In genomic region chr9:63398611-63399462, GRCm38 (mm10) we compare ENCODE assay signal across 8 mouse cellular contexts. TPM values are rescaled to one million over a fixed set of nuclear protein-coding genes. Genes with fewer than 3 reads are reported as not detected.
DNase-seq lines count a peak whose midpoint lies in the region; ATAC-seq and TF ChIP-seq lines count a peak whose summit lies in the region.

Gene 2300009A05Rik (minus strand): TSS chr9:63399246.

- H3K9me3 ChIP-seq in forebrain, embryonic 11.5 days (ENCODE audit: control insufficient read depth, low read length), result no peaks in the 10 kb centered on the region
- no peaks in the 10 kb centered on the region for H3K9me3 ChIP-seq in heart, embryonic 16.5 days (replicated peaks; ENCODE audit: control insufficient read depth, low read length)
- H3K9me3 ChIP-seq in liver, embryonic 16.5 days (replicated peaks; ENCODE audit: control insufficient read depth, low read length), result no peaks in the 10 kb centered on the region
- no peaks in the 10 kb centered on the region for H3K9me3 ChIP-seq in neural tube, embryonic 13.5 days

- TF ChIP-seq CTCF in testis, adult 2 months (IDR thresholded peaks at IDR 0.05; ENCODE audit: control insufficient read depth, insufficient read depth, insufficient replicate concordance, low read depth, low read length), result no peak

- H3K9ac ChIP-seq in forebrain, embryonic 11.5 days (ENCODE audit: low read length), result peak within 1 kb of the TSS; percentile 93
- peak within 1 kb of the TSS; percentile 95 for H3K9ac ChIP-seq in heart, embryonic 16.5 days (ENCODE audit: low read length)
- H3K9ac ChIP-seq in liver, embryonic 16.5 days (ENCODE audit: low read depth, low read length), result peak within 1 kb of the TSS; percentile 91
- H3K9ac ChIP-seq in neural tube, embryonic 13.5 days, result peak within 1 kb of the TSS; percentile 94

- ATAC-seq in forebrain, embryonic 11.5 days (replicated peaks; ENCODE audit: low FRiP score), result peak; percentile 95
- peak; percentile 99 for ATAC-seq in heart, embryonic 16.5 days (replicated peaks; ENCODE audit: extremely low read depth, insufficient read depth, low FRiP score)
- ATAC-seq in liver, embryonic 16.5 days (ENCODE audit: low read depth), result peak; percentile 99
- peak; percentile 94 for ATAC-seq in neural tube, embryonic 13.5 days (ENCODE audit: low read depth)

- WGBS in forebrain, embryonic 11.5 days, result 1% methylated on average over 67 of the region's 74 CpGs
- under 1% methylated on average over 74 of the region's 74 CpGs for WGBS in heart, embryonic 16.5 days
- under 1% methylated on average over 74 of the region's 74 CpGs for WGBS in liver, embryonic 16.5 days (ENCODE audit: insufficient replicate concordance)
- WGBS in neural tube, embryonic 13.5 days, result under 1% methylated on average over 68 of the region's 74 CpGs

- H3K4me2 ChIP-seq in forebrain, embryonic 11.5 days (ENCODE audit: low read depth, low read length, severe bottlenecking), result peak within 1 kb of the TSS; percentile 94
- peak within 1 kb of the TSS; percentile 90 for H3K4me2 ChIP-seq in heart, embryonic 16.5 days (ENCODE audit: low read depth, low read length)
- H3K4me2 ChIP-seq in liver, embryonic 16.5 days (ENCODE audit: low read depth, low read length), result peak within 1 kb of the TSS; percentile 89
- peak within 1 kb of the TSS; percentile 72 for H3K4me2 ChIP-seq in neural tube, embryonic 13.5 days

- H3K4me3 ChIP-seq in forebrain, embryonic 11.5 days (ENCODE audit: low read depth, low read length), result peak within 1 kb of the TSS; percentile 86
- H3K4me3 ChIP-seq in heart, embryonic 16.5 days (ENCODE audit: low read length), result peak within 1 kb of the TSS; percentile 66
- peak within 1 kb of the TSS; percentile 78 for H3K4me3 ChIP-seq in liver, embryonic 16.5 days (ENCODE audit: low read depth, low read length)
- H3K4me3 ChIP-seq in neural tube, embryonic 13.5 days, result peak within 1 kb of the TSS; percentile 68
- H3K4me3 ChIP-seq in testis, adult 2 months (ENCODE audit: control insufficient read depth, low read depth, low read length), result peak within 1 kb of the TSS; percentile 97

- H3K27ac ChIP-seq in forebrain, embryonic 11.5 days (ENCODE audit: low read depth, low read length), result peak within 1 kb of the TSS; percentile 76
- H3K27ac ChIP-seq in heart, embryonic 16.5 days (ENCODE audit: low read length), result peak within 1 kb of the TSS; percentile 98
- H3K27ac ChIP-seq in liver, embryonic 16.5 days (ENCODE audit: low read length), result peak within 1 kb of the TSS; percentile 90
- H3K27ac ChIP-seq in neural tube, embryonic 13.5 days (replicated peaks), result peak within 1 kb of the TSS; percentile 90
- peak within 1 kb of the TSS; percentile 96 for H3K27ac ChIP-seq in testis, adult 2 months (ENCODE audit: control insufficient read depth, insufficient read depth, low read depth, low read length)

- no peaks in the 10 kb centered on the region for H3K36me3 ChIP-seq in forebrain, embryonic 11.5 days (ENCODE audit: control insufficient read depth, insufficient read depth, low read length)
- no peaks in the 10 kb centered on the region for H3K36me3 ChIP-seq in heart, embryonic 16.5 days (ENCODE audit: control insufficient read depth, insufficient read depth)
- H3K36me3 ChIP-seq in liver, embryonic 16.5 days (ENCODE audit: control insufficient read depth, insufficient read depth), result no peaks in the 10 kb centered on the region
- no peaks in the 10 kb centered on the region for H3K36me3 ChIP-seq in neural tube, embryonic 13.5 days
- no peaks in the 10 kb centered on the region for H3K36me3 ChIP-seq in testis, adult 2 months (ENCODE audit: control insufficient read depth, insufficient read depth, low read length)

- DNase-seq in CD8-positive naive resting alpha-beta T cell, adult 2 months (ENCODE audit: low read depth in 2 of 2, low spot score in 2 of 2), result peak; percentile 93 to 94
- DNase-seq in c-Kit-positive CD71-negative TER-119-negative erythroid progenitor cells, embryonic 14.5 days (ENCODE audit: low read depth), result peak; percentile 84
- peak; percentile 95 for DNase-seq in forebrain, embryonic 11.5 days (ENCODE audit: low spot score)
- DNase-seq in kidney, postnatal 4 days, result peak; percentile 95 to 96

- H3K4me1 ChIP-seq in forebrain, embryonic 11.5 days (replicated peaks; ENCODE audit: control insufficient read depth, insufficient read depth, low read length), result peaks cover 2% of the 10 kb centered on the region; the same call in 1 of the 2 replicates
- peaks cover 12% of the 10 kb centered on the region for H3K4me1 ChIP-seq in heart, embryonic 16.5 days (ENCODE audit: control insufficient read depth, insufficient read depth, low read length)
- H3K4me1 ChIP-seq in liver, embryonic 16.5 days (ENCODE audit: control insufficient read depth, low read depth, low read length), result peaks cover 11% of the 10 kb centered on the region
- peaks cover 23% of the 10 kb centered on the region for H3K4me1 ChIP-seq in neural tube, embryonic 13.5 days (replicated peaks)
- H3K4me1 ChIP-seq in testis, adult 2 months (ENCODE audit: control insufficient read depth, insufficient read depth, low read length), result peaks cover 4% of the 10 kb centered on the region

- no peaks in the 10 kb centered on the region for H3K27me3 ChIP-seq in forebrain, embryonic 11.5 days (ENCODE audit: control insufficient read depth, insufficient read depth, low read length)
- no peaks in the 10 kb centered on the region for H3K27me3 ChIP-seq in heart, embryonic 16.5 days (ENCODE audit: control insufficient read depth, insufficient read depth, low read length)
- H3K27me3 ChIP-seq in liver, embryonic 16.5 days (ENCODE audit: control insufficient read depth, insufficient read depth, low read depth, low read length), result no peaks in the 10 kb centered on the region
- H3K27me3 ChIP-seq in neural tube, embryonic 13.5 days, result no peaks in the 10 kb centered on the region
- H3K27me3 ChIP-seq in testis, adult 2 months (ENCODE audit: control insufficient read depth, insufficient read depth, low read length), result no peaks in the 10 kb centered on the region

- TF ChIP-seq POLR2A in testis, adult 2 months (IDR thresholded peaks at IDR 0.05; ENCODE audit: control insufficient read depth, low read depth, low read length), result peak; percentile 63

RNA-seq across cellular contexts. Expression of gene 2300009A05Rik, which starts in this region (rescaled TPM):
- polyA plus RNA-seq in forebrain, embryonic 11.5 days (2014; fragmentation: Nextera tagmentation; extraction: Ambion mirVana), result 45.0 and 47.1 TPM in 2 replicates
- 79.8 and 85.7 TPM in 2 replicates for polyA plus RNA-seq in heart, embryonic 16.5 days (2015; fragmentation: Nextera tagmentation; extraction: Ambion mirVana)
- 21.5 and 22.6 TPM in 2 replicates for polyA plus RNA-seq in liver, embryonic 16.5 days (2015; fragmentation: Nextera tagmentation; extraction: Ambion mirVana)
- 59.4 and 75.4 TPM in 2 replicates for polyA plus RNA-seq in neural tube, embryonic 13.5 days (2015; fragmentation: Nextera tagmentation; extraction: Ambion mirVana)
- polyA plus RNA-seq in testis, adult 2 months (2012; rRNA removed), result 205 and 242 TPM in 2 replicates

Comparison
In these comparisons a context has a peak if more than half of its experiments do, and no peak if none do; other contexts are left out.
1. Peak in every context shown above with its lines: DNase-seq, ATAC-seq, H3K4me3 ChIP-seq and H3K27ac ChIP-seq.